Mouse (Mus musculus): Measurements from ENCODE around the gene Tecpr2.

Gene Tecpr2

DNA sequence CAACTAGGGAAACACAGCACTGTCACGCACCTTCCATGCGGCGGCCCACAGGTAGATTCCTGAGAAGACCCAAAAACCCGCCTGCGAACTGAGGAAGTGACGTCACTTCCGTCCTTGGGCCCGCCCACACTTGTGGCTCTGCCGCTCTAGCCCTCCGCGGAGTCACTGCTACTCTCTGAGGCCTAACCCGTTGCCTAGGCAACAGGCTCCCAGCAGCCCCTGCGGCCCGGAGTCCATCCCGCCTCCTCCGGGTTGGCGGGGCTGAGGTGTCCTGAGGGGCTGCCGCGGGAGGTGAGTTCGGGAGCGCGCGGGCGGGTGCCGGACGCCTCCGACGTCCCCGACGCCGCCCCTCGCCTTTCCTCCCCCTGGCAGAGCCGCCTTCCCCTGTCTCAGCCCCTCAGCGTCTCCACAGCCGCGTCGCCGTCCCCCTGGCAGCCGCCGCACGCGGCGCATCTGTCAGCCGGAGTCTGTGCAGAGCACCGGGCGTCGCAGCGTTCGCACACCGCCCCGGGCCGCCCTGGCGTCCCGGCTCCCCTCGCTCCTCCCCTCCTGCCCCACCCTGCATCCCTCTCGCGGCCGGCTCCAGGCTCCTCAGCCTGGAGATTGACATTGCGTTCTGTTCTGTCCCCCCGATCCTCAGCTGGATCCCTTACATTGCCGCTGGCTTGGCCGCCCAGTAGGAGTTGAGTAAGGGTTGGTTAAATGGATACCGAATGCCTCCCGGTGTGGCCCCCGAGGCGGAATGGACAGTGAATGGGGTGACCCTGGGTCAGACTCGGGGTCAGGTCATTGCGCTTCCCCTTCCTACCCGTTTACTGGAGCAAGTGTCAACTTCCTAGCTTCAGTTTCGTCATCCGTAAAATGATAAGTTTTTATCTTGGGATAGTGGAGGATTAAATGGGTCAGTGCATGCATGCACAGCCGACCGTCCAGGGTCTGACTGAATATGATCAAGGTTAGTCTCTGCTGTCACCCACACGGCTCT is at the start of gene Tecpr2, which contains the start of gene Cinp:
Gene Tecpr2, plus strand, starts transcription at position 229 of the 985 bp plus-strand sequence.
Gene Cinp, minus strand, starts transcription at position 110 of the 985 bp plus-strand sequence.
- DNase-seq, result peak; percentile 96 to 97

DNA sequence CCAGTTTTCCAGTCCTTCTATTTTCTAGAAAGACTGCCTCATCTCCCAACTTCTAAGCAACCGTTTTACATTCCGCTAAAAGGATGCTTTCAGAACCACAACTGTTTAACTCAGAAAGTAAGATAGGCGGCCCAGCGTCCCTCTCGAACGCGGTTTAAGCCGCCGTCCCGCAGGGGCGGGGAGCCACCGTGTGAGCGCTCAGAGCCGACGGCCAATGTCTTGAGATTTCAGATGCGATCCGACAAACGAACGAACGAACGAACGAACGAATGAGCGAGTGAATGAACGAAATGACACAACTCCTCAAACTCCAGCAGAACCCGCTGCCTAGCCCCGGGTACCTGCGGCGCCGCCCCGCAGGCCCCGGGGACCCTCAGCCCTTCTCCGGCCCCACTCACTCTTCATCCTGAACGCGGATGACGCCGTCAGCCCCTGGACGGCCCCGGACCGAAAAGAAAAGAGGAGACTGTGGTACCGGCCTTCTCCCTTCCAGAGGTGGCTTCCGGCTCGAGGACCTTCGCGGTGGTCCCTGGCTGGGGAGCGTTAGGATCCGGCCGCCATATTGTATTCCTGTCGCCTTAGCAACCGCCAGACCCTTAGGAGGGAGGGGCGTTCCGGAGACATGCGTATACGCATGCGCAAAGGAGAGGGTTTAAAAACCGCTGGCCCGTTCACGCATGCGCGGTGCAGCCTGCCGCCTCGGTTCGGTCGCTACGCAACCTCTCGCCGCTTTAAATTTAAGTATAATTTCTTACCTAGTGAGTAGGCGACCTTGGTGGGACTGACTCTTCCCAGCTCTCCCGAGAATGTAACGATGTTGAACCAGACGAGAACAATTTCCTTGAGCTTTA is 48.5 kb upstream of the Tecpr2 start, which contains the start of gene Mok:
Gene Mok, minus strand, starts transcription at position 592 of the 851 bp plus-strand sequence.
- peak; percentile 98 to 99 for DNase-seq

DNA sequence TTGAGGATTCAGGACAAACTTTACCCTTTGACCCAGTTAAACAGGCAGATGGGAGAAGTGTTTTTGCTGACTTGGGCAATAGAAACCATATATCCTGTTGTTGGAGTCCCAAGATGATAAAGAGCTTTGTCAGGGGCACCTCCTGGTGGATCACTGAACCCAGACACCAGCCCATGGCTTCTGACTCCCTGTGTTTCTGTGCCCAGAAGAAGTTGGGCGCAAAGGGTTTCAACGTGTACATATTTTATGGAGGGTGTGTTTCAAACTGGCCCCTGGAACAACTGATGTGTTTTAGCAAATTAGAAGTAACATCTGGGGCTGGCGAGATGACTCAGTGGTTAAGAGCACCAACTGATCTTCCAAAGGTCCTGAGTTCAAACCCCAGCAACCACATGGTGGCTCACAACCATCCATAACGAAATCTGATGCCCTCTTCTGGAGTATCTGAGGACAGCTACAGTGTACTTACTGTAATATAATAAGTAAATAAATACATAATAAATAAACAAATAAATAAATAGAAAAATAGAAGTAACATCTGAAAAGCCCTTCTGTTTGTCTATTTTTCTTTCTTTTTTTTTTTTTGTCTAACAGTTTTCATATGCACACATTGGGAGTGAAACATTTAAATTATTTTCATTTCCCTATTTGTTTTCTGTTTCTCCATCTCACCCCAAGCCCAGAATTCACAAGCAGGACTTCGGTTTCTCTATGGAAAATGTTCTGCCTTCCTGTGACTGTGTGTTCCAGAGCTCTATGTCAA is 47.2 kb upstream of the Tecpr2 start:
- DNase-seq, result no peak

DNA sequence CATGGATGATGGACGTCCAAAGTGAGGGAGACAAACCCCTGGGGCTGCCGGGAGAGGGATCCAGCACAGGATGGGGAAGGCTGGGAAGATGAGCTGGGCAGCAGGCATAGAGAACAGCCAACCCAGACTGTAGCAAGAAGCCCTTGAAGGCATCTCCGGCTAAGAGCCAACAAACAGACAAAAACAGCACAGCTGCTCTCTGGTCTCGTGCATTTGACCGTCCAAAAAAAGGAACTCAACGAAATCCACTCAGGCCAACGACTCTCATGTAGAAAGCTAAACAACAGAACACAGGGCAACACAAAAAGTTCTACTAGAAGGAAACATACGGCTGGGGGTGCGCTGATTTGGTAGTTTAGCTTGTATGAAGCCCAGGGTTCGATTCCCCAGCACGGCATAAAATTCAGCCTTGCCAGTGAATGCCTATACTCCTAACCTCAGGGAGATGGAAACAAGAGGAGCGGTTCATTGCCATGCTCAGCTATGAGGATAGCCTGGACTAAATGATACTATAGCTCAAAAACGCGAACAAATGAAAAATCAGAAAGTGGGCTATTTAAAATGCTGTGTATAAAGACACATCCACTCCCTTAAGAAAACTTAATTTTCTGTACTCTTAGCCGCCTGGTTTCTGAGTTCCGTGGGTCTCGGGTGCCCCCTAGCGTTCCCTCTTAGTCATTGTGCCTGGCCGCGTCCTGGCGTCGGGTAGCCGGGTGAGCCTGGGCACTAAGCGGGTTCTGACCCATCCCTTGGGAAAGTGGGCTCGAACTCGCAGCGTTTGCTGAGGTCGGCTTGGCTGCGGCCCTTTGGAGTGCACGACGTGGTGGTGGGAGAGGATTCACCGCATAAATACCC is 45.6 kb upstream of the Tecpr2 start:
- peak; percentile 91 to 92 for DNase-seq

DNA sequence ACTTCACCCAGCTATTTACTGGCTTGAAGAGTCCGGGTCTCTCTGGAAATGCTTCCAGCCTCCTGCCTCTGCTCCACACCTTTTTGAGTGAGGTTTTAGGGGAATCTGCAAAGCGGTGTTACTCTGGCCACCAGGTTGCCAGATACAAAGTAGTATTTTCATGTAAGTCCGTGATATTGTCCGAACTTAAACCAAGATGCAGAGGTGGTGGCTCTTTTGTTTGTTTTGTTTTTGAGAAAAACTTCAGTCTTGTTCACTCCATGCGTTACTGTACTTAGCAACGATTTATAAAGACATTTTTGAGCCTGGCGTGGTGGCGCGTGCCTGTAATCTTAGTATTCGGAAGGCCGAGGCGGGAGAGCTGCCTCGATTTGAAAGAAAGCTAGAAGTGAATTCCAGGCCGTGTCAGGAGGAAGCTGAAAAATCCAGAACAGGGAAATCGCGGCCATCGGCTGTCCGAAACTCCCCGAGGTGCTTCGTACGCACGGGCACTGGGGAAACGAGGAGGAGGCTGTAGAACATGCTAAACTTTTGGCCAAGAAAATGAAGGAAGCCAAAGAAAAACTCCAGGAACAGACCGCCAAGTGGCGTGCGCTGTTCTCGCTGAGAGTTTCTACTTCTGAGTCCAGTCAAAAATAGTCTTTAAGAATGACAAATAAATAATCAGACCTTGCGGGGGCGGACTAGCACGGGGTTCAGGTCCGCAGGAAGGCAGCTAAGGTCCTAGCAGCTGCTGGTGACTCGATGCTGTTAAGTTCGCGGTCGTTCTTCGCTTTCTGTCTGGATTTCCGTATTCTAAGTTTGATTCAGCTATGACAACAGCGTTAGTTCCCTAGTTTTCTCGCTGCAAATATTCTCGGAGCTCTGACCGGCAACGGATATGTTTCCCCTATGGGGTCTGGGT is 44.6 kb upstream of the Tecpr2 start:
- DNase-seq, result peak; percentile 26 to 28

DNA sequence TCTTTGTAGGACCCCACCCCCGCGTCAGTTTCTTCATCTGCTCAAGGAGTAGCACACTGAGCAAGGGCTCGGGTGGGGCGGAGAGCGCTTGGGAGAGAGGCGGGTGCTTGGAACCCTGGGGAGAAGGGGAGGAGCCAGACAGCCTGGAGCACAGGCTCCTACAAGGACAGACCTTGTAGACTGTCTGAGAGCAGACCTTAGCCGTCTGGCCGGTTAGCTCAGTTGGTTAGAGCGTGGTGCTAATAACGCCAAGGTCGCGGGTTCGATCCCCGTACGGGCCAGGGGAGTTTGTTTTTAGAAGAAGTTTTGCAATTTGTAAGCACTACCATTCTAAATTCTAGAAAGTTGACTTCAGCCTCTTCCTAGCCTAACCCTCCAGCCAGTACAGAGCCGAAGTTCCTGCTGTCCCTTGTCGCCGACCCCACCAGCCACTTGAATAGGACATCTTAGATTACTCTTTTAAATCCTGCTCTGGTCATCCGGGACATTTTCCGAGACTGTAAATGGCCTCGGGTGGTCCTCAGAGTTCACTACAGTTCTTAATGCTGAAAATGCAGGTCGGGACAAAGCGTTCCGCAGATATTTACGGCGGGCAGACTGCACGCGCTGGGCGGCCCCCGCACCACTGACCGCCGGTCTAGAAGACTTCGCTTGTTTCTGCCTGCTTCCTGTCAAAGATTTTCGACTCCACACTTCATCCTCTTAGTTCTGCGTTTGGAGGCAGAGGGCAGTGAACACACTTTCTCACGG is 43.8 kb upstream of the Tecpr2 start:
- DNase-seq, result peak; percentile 81 to 83

DNA sequence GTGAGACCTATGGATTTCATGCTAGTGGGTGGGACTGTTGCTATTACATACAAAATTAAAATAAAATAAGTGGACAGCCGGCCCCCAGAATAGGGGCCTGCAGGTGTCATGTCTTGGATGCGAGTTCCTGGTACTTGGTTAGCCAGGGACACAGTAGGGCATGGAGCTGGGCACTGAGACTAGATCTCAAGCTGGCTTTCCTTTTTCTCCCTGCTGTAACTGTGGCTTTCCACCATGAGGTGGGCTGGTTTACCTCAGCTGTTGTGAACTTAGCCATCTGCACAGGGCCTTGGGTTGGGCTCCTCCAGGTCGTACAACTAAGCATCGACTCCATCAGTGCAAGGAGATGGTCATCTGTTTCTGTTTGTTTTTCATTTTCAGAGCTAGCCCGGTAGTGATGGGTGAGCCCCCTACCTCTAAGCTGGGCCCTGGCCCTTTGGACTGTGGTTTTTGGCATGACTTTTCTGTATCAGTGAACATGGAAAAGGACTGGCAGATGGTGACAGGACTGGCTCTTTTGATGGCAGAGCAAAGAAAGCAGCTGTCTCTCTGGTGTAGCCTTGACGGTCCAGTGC is 42.8 kb upstream of the Tecpr2 start:
- peak; percentile 44 to 55 for DNase-seq

DNA sequence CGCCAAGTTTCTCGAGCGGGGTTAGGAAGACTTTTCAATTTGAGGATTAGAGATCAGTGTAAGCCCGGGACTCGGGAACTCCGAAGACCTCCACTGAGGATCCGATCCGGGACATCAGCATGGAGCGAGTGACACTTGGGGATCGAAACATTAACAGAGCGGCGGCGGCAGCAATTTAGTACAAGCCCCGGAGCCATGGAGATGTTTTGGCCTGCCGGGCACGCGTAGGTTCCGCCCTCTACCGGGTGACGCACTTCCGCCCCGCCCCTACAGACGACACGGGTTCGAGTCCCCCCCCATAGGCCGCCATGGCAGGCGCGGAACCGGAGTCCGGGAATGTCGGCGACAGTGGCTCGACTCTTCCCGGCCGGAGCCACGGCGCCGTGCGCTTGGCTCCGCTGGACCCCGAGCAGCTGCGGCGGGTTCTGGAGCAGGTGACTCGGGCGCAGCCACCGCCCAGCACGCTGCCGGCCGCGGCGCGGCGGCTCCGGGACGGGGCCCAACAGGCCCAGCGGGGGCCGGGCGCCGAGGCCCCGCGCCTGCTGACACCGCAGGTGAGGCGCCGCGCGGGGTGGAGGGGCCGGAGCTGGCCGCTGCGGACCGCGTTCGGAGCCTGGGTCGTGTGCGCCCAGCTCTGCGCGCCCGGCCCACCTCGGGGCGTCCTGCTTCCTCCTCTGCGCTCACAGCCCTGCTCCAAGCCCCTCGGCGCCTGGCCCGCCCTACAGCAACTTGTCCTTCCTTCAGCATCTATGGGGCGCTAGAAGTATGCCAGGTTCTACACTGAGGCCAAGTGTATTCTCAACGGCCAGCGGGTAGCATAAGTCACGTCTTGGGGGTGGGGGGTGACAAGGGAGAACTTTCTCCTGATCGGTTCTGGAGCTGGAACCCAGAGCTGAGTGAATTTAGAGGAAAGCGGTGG is 38.8 kb upstream of the Tecpr2 start, which contains the start of gene Zfp839:
Gene Zfp839, plus strand, starts transcription at position 244 of the 919 bp plus-strand sequence.
- peak; percentile 92 to 93 for DNase-seq

DNA sequence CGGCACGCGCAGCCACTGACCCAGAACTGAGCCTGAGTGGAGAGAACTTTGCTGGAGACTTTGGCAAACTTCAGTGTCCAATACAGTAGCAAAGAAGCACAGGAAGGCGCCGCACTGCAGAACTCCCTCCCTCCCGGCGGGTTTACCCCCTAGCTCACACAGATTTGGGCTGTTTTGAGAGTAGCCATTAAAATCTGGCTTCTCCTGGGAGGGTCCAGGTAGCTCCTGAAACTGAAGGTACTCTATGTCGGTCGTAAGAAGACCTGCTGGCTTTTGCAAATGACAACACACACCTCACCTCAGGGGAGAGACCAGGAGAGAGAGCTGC is 38.2 kb upstream of the Tecpr2 start:
- DNase-seq, result no peak

DNA sequence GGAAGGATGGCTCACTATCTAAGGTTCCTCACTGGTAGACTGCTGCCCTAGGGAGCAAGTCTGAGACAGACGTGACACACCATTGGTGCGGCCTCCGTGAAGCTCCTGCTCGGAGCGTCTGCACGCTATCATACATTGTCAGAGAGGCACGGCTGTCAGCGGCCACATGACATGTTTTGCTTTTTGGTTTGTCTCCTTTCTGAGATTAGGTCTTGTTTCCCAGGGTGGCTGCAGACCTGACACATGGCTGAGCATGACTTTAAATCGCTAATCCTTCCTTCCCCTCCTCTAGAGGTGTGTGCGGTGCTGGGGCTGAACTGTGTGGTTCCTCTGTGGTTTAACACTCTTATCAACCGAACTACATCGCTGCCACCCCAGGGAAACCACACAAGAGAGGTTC is 37.6 kb upstream of the Tecpr2 start:
- peak in 1 of 2 experiments; percentile 8 for DNase-seq

DNA sequence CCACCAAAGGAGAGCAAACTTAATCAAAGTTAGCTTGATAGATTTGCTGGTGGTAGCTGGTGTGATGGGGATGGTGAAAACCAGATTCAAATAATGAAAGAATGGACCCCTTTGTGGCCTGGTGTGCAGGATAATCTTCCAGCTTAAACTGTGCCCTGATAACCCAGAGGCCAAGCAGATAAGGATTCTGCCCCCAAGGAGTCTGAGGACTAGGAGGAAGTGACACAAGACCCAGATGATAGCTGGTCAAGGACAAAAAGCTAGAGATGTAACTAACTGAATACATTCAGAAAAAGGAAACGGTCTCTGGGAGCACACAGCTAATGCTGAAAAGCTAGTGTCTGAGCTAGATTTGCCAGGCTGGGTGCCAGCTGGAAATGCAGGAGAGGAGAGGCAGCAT is 37.1 kb upstream of the Tecpr2 start:
- DNase-seq, result peak in 1 of 2 experiments; percentile 11

DNA sequence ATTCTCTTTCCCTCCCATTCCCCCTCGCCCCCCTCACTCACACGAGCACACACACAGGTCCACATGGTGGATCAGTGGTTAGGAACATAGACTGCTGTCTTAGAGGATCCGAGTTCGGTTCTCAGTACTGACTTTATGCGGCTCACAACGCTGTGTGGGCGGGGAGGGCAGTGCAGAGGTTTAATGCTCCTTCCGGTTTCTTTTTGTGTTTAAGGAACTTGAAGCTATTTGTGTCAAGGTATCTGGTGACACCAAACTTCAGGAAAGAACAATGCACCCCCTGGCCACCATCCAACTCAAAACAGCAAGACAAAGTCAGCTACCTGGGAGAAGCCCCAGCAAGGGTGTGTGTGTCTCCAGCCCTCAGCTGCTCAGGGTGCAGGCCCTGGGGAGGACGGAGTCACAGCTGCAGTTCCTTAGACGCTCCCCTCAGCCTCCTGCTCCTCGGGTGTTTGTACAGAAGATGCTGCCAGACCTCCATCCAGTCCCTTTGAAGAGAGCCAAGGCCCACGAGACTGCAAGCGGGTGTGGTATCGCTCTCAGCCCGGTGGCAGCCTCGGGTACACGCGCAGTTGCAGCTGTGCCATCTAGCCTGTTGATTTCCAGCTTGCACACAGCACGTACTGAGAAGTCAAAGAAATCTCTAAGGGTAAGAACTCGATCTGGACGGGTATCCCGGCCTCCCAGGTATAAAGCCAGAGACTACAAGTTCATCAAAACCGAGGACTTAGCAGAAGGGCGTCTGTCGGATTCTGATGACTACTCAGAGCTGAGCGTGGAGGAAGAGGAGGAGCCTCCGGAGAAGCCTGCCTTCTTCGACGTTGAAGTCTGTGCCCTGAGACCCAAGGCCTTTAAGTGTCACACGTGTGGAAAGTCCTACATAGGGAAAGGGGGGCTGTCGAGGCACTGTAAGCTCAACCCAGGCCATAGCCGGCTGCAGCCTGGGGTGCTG is 34.0 kb upstream of the Tecpr2 start:
- DNase-seq, result no peak

DNA sequence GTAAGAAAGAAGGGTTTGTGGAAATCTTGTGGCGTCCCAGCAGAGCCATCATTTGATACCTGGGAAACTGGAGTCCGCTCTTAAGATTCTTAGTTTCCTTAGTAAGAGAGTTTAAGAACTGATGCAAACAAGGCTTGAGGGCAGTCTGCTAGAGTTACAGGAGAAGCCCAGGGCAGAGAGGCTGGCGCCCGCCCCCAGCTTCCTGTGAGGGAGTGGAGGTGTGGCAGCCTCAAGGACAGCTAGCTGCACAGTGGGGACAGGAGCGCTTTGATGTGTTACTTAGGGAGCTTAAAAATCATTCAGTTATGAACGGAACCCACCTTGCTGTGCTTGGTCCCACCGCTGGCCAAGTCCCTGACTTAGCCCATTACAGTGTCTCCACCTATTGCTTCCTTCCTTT is 31.9 kb upstream of the Tecpr2 start:
- no peak for DNase-seq

DNA sequence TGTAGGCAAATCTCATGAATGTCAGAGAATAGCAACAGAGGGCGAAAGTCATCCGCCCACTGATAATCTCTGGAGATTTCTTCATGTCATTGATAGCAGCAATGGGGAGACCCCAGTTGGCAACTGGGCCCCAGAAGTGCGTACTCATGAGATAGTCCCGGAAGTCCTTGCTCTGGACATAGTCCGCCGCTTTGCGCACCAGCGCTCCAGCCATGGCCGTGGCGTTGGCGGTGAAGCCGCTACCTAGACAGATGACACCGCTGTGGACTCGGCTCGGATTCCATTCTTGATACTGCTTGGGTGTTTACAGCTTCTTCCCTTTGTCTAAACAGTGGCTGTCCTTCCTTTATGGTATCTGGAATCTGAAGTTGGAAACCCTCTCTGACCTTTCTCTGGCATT is 30.4 kb upstream of the Tecpr2 start:
- DNase-seq, result peak; percentile 37 to 38

DNA sequence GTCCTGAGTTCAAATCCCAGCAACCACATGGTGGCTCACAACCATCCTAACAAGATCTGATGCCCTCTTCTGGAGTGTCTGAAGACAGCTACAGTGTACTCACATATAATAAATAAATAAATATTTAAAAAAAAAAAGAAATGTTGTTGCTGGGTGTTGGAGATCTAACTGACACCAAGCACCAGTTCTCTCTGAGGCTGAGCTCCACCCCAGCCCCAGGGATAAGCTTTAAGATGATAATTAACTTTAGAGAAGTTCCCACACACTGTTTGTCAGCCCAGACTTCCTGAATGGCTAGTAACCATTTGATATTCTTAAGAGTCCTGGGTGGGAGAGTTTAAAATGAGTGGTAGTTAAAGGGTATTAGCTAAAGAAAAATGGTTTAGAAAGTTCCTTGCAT is 28.8 kb upstream of the Tecpr2 start:
- no peak for DNase-seq

DNA sequence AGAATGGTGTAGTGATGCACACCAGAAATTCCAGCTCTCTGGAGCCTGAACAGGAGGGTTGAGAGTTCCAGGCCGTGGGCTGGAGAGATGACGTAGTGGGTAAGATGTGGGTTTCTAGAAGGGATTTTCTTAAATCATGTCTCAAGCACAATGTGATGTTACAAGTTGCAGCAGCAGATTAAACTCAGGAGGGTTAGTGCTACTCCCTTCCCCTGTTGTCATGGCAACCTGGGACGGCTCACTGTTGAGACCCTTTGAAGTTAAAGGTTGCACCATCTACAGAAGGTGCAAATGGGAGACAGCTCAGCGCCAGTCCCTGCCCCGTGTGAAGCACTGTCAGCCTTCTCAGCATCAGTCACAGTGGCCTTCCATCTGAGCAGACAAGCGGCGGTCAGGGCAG is 27.8 kb upstream of the Tecpr2 start:
- DNase-seq, result no peak

DNA sequence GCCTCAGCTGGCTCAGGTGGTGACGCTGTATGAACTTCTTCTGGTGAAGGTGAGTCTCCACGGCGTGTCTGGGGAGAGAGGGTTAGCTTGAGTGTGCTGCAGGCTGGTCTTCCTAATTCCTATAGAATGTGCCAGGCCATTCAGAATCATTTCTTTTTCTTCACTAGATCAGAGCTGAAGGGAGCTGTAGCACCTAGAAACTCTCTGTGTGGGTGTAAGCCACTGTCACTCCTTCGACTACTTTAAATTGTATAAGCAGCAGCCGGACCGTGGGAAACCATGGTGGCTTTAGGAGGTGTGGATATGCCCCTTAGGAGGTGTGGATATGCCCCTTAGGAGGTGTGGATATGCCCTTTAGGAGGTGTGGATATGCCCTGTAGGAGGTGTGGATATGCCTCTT is 25.1 kb upstream of the Tecpr2 start:
- no peak for DNase-seq
